Mouse (Mus musculus) cerebellum, adult 9-10 months (tissue): ENCODE results near the gene Ins2.
A peak's percentile ranks its signal among the peaks of the same experiment; 100 is the strongest.

Experiments used
- DNase-seq: peaks from one replicate; pipeline ENCODE4 v3.0.0; 2022

Ins2 gene

GRCm38 (mm10) chr7:142743281-142743680 lies at the start of gene Ins2:
TSS of gene Ins2 (minus strand) at chr7:142743381.
- no peak for DNase-seq

GRCm38 (mm10) chr7:142792650-142793275 lies 49.6 kb upstream of the Ins2 start:
- DNase-seq = no peak

GRCm38 (mm10) chr7:142789667-142790066 lies 46.5 kb upstream of the Ins2 start:
- DNase-seq = no peak

- peak; percentile 52 for DNase-seq
Observed at GRCm38 (mm10) chr7:142737772-142738171, 5.4 kb downstream of the Ins2 start.

- DNase-seq = peak; percentile 63
Observed at GRCm38 (mm10) chr7:142736943-142737490, 6.2 kb downstream of the Ins2 start.

- no peak for DNase-seq
Observed at GRCm38 (mm10) chr7:142725973-142726372, 17.2 kb downstream of the Ins2 start.

- peak; percentile 3 for DNase-seq
Observed at GRCm38 (mm10) chr7:142720725-142721124, 22.5 kb downstream of the Ins2 start.

GRCm38 (mm10) chr7:142714783-142715498 lies 28.2 kb downstream of the Ins2 start:
- DNase-seq = peak; percentile 41

- DNase-seq = no peak
Observed at GRCm38 (mm10) chr7:142706873-142707272, 36.3 kb downstream of the Ins2 start.

- no peak for DNase-seq
Observed at GRCm38 (mm10) chr7:142699334-142699860, 43.8 kb downstream of the Ins2 start.

GRCm38 (mm10) chr7:142678611-142679010 lies 64.6 kb downstream of the Ins2 start:
- no peak for DNase-seq

- peak; percentile 57 for DNase-seq
Observed at GRCm38 (mm10) chr7:142675644-142676043, 67.5 kb downstream of the Ins2 start.

GRCm38 (mm10) chr7:142675141-142675540 lies 68.0 kb downstream of the Ins2 start:
- no peak for DNase-seq

GRCm38 (mm10) chr7:142672120-142672519 lies 71.1 kb downstream of the Ins2 start:
- DNase-seq = peak; percentile 63

- DNase-seq = no peak
Observed at GRCm38 (mm10) chr7:142671067-142671466, 72.1 kb downstream of the Ins2 start.

GRCm38 (mm10) chr7:142669751-142670625 lies 73.2 kb downstream of the Ins2 start, which contains the start of gene Gm49394:
TSS of gene Gm49394 (minus strand) at chr7:142669942.
- no peak for DNase-seq

GRCm38 (mm10) chr7:142668328-142668727 lies 74.9 kb downstream of the Ins2 start:
- no peak for DNase-seq

GRCm38 (mm10) chr7:142667521-142667920 lies 75.7 kb downstream of the Ins2 start:
- DNase-seq = no peak

GRCm38 (mm10) chr7:142666659-142667058 lies 76.5 kb downstream of the Ins2 start, which contains the start of gene Igf2:
TSS of gene Igf2 (minus strand) at chr7:142666816.
- DNase-seq = no peak

GRCm38 (mm10) chr7:142666109-142666508 lies 77.1 kb downstream of the Ins2 start:
- no peak for DNase-seq

GRCm38 (mm10) chr7:142665364-142665763 lies 77.8 kb downstream of the Ins2 start:
- no peak for DNase-seq

GRCm38 (mm10) chr7:142664465-142665029 lies 78.6 kb downstream of the Ins2 start:
- DNase-seq = no peak
